In the genomic region with DNA sequence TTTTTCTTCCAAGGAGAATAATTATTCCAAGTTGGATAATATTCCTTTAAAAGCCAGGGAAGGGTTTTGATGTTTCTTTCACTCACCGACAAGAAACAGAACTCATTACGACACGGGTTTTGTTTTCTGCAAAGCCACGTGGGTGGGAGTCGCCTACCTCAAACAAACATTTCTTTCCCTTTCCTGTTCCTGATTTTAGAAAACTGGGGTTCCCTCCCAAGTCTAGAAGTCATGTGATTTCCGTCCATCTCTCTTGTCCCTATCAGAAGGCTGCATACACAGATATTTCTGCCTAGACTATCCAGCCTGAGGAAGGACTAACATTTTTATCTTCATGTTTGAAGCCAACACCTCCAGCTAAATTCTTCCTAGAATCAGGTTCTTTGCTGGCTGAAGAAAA, we compare ENCODE assay signal across 14 mouse cellular contexts. TPM values are rescaled to one million over a fixed set of nuclear protein-coding genes. Genes with fewer than 3 reads are reported as not detected.
DNase-seq lines count a peak whose midpoint lies in the region; ATAC-seq and TF ChIP-seq lines count a peak whose summit lies in the region.
"Had no signal": no experiment of that assay in that cellular context is flagged by ENCODE, and none has a peak within 500 bp of the region (broad histone marks: within the 10 kb centered on the region; RNA-seq: fewer than 3 reads in every experiment).

No protein-coding gene starts in this region.

- no peak overlapping the region for H3K9ac ChIP-seq in liver, embryonic 11.5 days (ENCODE audit: low read depth, low read length)
- no peak overlapping the region for H3K9ac ChIP-seq in liver, postnatal 0 days (replicated peaks)
- H3K9ac ChIP-seq in lung, postnatal 0 days (replicated peaks; ENCODE audit: low read depth) = no peak overlapping the region
- H3K9ac ChIP-seq: limb, embryonic 15.5 days had no signal

- no peak for ATAC-seq in liver, embryonic 11.5 days (replicated peaks; ENCODE audit: low FRiP score)
- ATAC-seq in liver, postnatal 0 days = no peak
- ATAC-seq in lung, postnatal 0 days = peak; percentile 18; the same call in 1 of the 2 replicates
- ATAC-seq: activated CD4-positive, CD25-positive, alpha-beta regulatory T cell, adult 4 months had no signal

- 0 out of 2 replicates have a peak overlapping the region, but pooled peaks have one; percentile 8 for H3K27ac ChIP-seq in gastrocnemius, adult 2 months
- H3K27ac ChIP-seq in liver, embryonic 11.5 days (ENCODE audit: low read depth, low read length) = no peak overlapping the region
- no peak overlapping the region for H3K27ac ChIP-seq in liver, postnatal 0 days (ENCODE audit: low read depth)
- no peak overlapping the region for H3K27ac ChIP-seq in lung, postnatal 0 days (ENCODE audit: low read length)
- H3K27ac ChIP-seq: limb, embryonic 15.5 days; midbrain, embryonic 10.5 days had no signal

- H3K27me3 ChIP-seq in liver, embryonic 11.5 days (replicated peaks; ENCODE audit: control insufficient read depth, insufficient read depth, low read length) = no peaks in the 10 kb centered on the region
- no peaks in the 10 kb centered on the region for H3K27me3 ChIP-seq in liver, postnatal 0 days (ENCODE audit: insufficient read depth, low read length)
- H3K27me3 ChIP-seq in lung, postnatal 0 days (replicated peaks; ENCODE audit: insufficient read depth, low read length) = no peaks in the 10 kb centered on the region
- H3K27me3 ChIP-seq: limb, embryonic 15.5 days had no signal

- H3K4me2 ChIP-seq in liver, embryonic 11.5 days = no peak overlapping the region
- no peak overlapping the region for H3K4me2 ChIP-seq in liver, postnatal 0 days (ENCODE audit: low read depth, low read length)
- H3K4me2 ChIP-seq in lung, postnatal 0 days (replicated peaks; ENCODE audit: low read depth, low read length) = no peak overlapping the region
- H3K4me2 ChIP-seq: limb, embryonic 15.5 days had no signal

- 30% methylated on average over 6 of the region's 6 CpGs for WGBS in liver, embryonic 11.5 days
- WGBS in liver, postnatal 0 days (ENCODE audit: insufficient replicate concordance) = 21% methylated on average over 6 of the region's 6 CpGs
- WGBS in lung, postnatal 0 days = 41% methylated on average over 6 of the region's 6 CpGs

- no peaks in the 10 kb centered on the region; the same call in 1 of the 2 replicates for H3K4me1 ChIP-seq in liver, embryonic 11.5 days (replicated peaks; ENCODE audit: control insufficient read depth, insufficient read depth, low read length)
- peaks cover 9% of the 10 kb centered on the region for H3K4me1 ChIP-seq in liver, postnatal 0 days (ENCODE audit: insufficient read depth)
- H3K4me1 ChIP-seq in lung, postnatal 0 days (ENCODE audit: insufficient read depth, low read depth, low read length) = peaks cover 4% of the 10 kb centered on the region; the same call in 1 of the 2 replicates
- H3K4me1 ChIP-seq: midbrain, embryonic 10.5 days had no signal

- no peaks in the 10 kb centered on the region for H3K9me3 ChIP-seq in liver, embryonic 11.5 days (ENCODE audit: control insufficient read depth, low read length)
- no peaks in the 10 kb centered on the region for H3K9me3 ChIP-seq in liver, postnatal 0 days (ENCODE audit: low read length)
- H3K9me3 ChIP-seq in lung, postnatal 0 days (ENCODE audit: low read length) = no peaks in the 10 kb centered on the region
- H3K9me3 ChIP-seq: limb, embryonic 15.5 days; midbrain, embryonic 10.5 days had no signal

- no peaks in the 10 kb centered on the region for H3K36me3 ChIP-seq in liver, embryonic 11.5 days (ENCODE audit: control insufficient read depth, insufficient read depth, low read length)
- H3K36me3 ChIP-seq in liver, postnatal 0 days (replicated peaks; ENCODE audit: insufficient read depth, low read length) = no peaks in the 10 kb centered on the region
- no peaks in the 10 kb centered on the region for H3K36me3 ChIP-seq in lung, postnatal 0 days (ENCODE audit: insufficient read depth, low read length)
- H3K36me3 ChIP-seq: limb, embryonic 15.5 days; midbrain, embryonic 10.5 days had no signal

- intact Hi-C loops in gastrocnemius, adult 2 months (cut with DNase I) = no loop called here

- no peak for DNase-seq in gastrocnemius, adult 2 months
- no peak for DNase-seq in gastrocnemius, postnatal 4 days (ENCODE audit: low spot score in 2 of 2)
- DNase-seq in liver, embryonic 11.5 days (ENCODE audit: low spot score) = peak; percentile 22
- no peak for DNase-seq in liver, postnatal 0 days
- DNase-seq in lung, postnatal 0 days (ENCODE audit: low spot score) = peak; percentile 74
- DNase-seq in c-Kit-positive CD71-positive TER-119-positive erythroid progenitor cells, embryonic 14.5 days (ENCODE audit: low spot score) = no peak
- no peak for DNase-seq in thymus, postnatal 25 days
- DNase-seq in testis, postnatal 14 days (ENCODE audit: low spot score) = no peak
- DNase-seq: B cell, adult 2 months; retina, postnatal 1 day; thymus, adult 2 months had no signal

- no peak overlapping the region for H3K4me3 ChIP-seq in gastrocnemius, adult 2 months
- no peak overlapping the region for H3K4me3 ChIP-seq in liver, embryonic 11.5 days (ENCODE audit: low read depth, low read length)
- no peak overlapping the region for H3K4me3 ChIP-seq in liver, postnatal 0 days (ENCODE audit: low read depth, low read length)
- H3K4me3 ChIP-seq in lung, postnatal 0 days (ENCODE audit: low read depth, low read length) = no peak overlapping the region
- H3K4me3 ChIP-seq: limb, embryonic 15.5 days; midbrain, embryonic 10.5 days had no signal

- no peak for TF ChIP-seq CTCF in gastrocnemius, adult 2 months (IDR thresholded peaks at IDR 0.05)
- TF ChIP-seq CTCF in liver, postnatal 0 days (IDR thresholded peaks at IDR 0.05; ENCODE audit: low read depth) = no peak
- TF ChIP-seq CTCF in lung, postnatal 0 days (IDR thresholded peaks at IDR 0.05) = no peak

- no peak for TF ChIP-seq EP300 in liver, postnatal 0 days (IDR thresholded peaks at IDR 0.05; ENCODE audit: low read depth)
- TF ChIP-seq EP300 in lung, postnatal 0 days (IDR thresholded peaks at IDR 0.05) = peak; percentile 93

RNA-seq across cellular contexts. Expression of gene Bach1, which starts 34.9 kb away (rescaled TPM):
- total RNA-seq in gastrocnemius, adult 2 months (2021) = 10 to 100 TPM; 18.0 to 28.2 TPM
- total RNA-seq in gastrocnemius, postnatal 4 days (2021) = 10 to 100 TPM; 22.7 to 24.8 TPM
- polyA plus RNA-seq in liver, embryonic 11.5 days (2014; fragmentation: Nextera tagmentation; extraction: Ambion mirVana) = 10.6 and 11.1 TPM in 2 replicates
- 5.4 and 5.9 TPM in 2 replicates for polyA plus RNA-seq in liver, postnatal 0 days (2015; fragmentation: Nextera tagmentation; extraction: Ambion mirVana)
- 13.1 and 13.7 TPM in 2 replicates for polyA plus RNA-seq in lung, postnatal 0 days (2015; fragmentation: Nextera tagmentation; extraction: Ambion mirVana)

Comparison
In these comparisons a context has a peak if more than half of its experiments do, and no peak if none do; other contexts are left out.
1. DNase-seq: peak in liver, embryonic 11.5 days (single experiment) and lung, postnatal 0 days (single experiment); none in gastrocnemius, adult 2 months (single experiment), gastrocnemius, postnatal 4 days (0 of 2), liver, postnatal 0 days (single experiment), c-Kit-positive CD71-positive TER-119-positive erythroid progenitor cells, embryonic 14.5 days (single experiment), thymus, postnatal 25 days (single experiment) and testis, postnatal 14 days (single experiment).